Mouse (Mus musculus) liver, adult 2 months (tissue): ENCODE results near the gene Rabepk. TPM values are rescaled to one million over a fixed set of nuclear protein-coding genes. Genes with fewer than 3 reads are reported as not detected.
A peak's percentile ranks its signal among the peaks of the same experiment; 100 is the strongest.
"Not testable (repeated sequence)": the region's sequence is repeated elsewhere in the genome, so short reads cannot be mapped to it uniquely, and the experiment has no call there.

ENCODE experiments used
- DNase-seq: peaks from one replicate; pipeline ENCODE4 v3.0.0-alpha.2; 2011; ENCODE audit warnings: low read depth, low spot score; ENCODE audit errors: extremely low read depth
- H3K27ac ChIP-seq: fragments of 200-500 bp; replicated peaks from 2 replicates; pipeline ENCODE4 v1.5.1; 2012; ENCODE audit warnings: low read depth, mild to moderate bottlenecking, control low read depth, inconsistent platforms, low read length; ENCODE audit not compliant: insufficient read depth
- H3K27me3 ChIP-seq: fragments of 200-500 bp; 2 replicates; pipeline ENCODE4 v1.6.1; 2012; ENCODE audit warnings: mild to moderate bottlenecking, moderate library complexity, low read length, inconsistent platforms; ENCODE audit not compliant: control insufficient read depth, insufficient read depth
- H3K36me3 ChIP-seq: fragments of 200-500 bp; 2 replicates; pipeline ENCODE4 v1.6.1; 2012; ENCODE audit warnings: low read length, inconsistent platforms; ENCODE audit not compliant: control insufficient read depth, insufficient read depth
- H3K4me1 ChIP-seq: fragments of 200-500 bp; 2 replicates; pipeline ENCODE4 v1.6.1; 2011; ENCODE audit warnings: low read length; ENCODE audit not compliant: control insufficient read depth, insufficient read depth
- H3K4me3 ChIP-seq: fragments of 200-500 bp; 2 replicates; pipeline ENCODE4 v1.5.1; 2011; ENCODE audit warnings: low read depth, mild to moderate bottlenecking, control low read depth, low read length, moderate library complexity; ENCODE audit not compliant: insufficient read depth
- H3K79me2 ChIP-seq: fragments of 200-500 bp; 2 replicates; pipeline ENCODE4 v1.6.1; 2012; ENCODE audit warnings: inconsistent platforms, mild to moderate bottlenecking, low read length, moderate library complexity; ENCODE audit not compliant: control insufficient read depth, insufficient read depth
- H3K9ac ChIP-seq: fragments of 200-500 bp; 2 replicates; pipeline ENCODE4 v1.6.1; 2012; ENCODE audit warnings: low read depth, mild to moderate bottlenecking, control low read depth, inconsistent platforms, low read length
- CTCF ChIP-seq: fragments of 200-500 bp; IDR thresholded peaks from 2 replicates; pipeline ENCODE4 v1.5.1; 2011; ENCODE audit warnings: low read depth, low read length, control low read depth
- POLR2A ChIP-seq: fragments of 200-500 bp; IDR thresholded peaks from 2 replicates; pipeline ENCODE4 v1.6.1; 2011; ENCODE audit warnings: low read length, control low read depth; ENCODE audit not compliant: insufficient read depth; ENCODE audit errors: extremely low read depth
- WGBS: fragments of 180-500 bp; shearing (Covaris S2); methylation state at CpG from one replicate; pipeline ENCODE4 v1.1.7; 2018; 5-methylcytosine and 5-hydroxymethylcytosine counted together
- polyA plus RNA-seq: library from polyadenylated mRNA; depleted of rRNA; stranded (reverse); fragments of >200 nt; gene quantifications from 2 replicates; pipeline ENCODE4 v1.2.3, GENCODE M21; 2012
- total RNA-seq: library from RNA; depleted of rRNA; stranded (reverse); fragments of >200 nt; gene quantifications from 2 replicates; pipeline ENCODE4 v1.2.3, GENCODE M21; 2014

Gene Rabepk
- total and polyA plus RNA-seq, 2 experiments = 12.1 to 14.7 TPM

DNA sequence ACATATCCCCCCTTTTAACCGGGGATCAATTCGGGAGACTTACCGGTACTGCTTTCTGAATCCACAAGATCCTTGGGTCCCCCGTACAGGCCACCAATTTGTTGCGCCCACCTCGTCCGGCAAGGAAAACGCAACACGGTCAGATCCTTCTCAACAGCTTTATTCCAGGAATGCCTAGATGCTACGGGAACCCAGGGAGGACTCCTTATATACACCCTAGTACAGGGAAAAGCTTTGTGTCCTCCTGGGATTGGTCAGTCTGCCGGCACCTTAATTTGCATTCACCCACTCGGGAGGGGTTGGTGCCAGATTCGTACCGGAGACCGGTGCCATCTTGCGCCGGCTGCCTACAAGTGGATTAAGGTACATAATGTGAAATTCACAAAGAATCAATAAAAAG, 33.9 kb upstream of the Rabepk start:
- TF ChIP-seq CTCF = no peak
- no peak for TF ChIP-seq POLR2A
- Histone ChIP-seq H3K79me2 (no peaks in the 10 kb centered on the region), H3K27me3 (no peaks in the 10 kb centered on the region), H3K36me3 (no peaks in the 10 kb centered on the region), H3K4me1 (no peaks in the 10 kb centered on the region), H3K9ac (no peak overlapping the region), H3K27ac (no peak overlapping the region), H3K4me3 (no peak overlapping the region)
- no peak for DNase-seq
- WGBS = 96% methylated on average over 17 of the region's 17 CpGs

DNA sequence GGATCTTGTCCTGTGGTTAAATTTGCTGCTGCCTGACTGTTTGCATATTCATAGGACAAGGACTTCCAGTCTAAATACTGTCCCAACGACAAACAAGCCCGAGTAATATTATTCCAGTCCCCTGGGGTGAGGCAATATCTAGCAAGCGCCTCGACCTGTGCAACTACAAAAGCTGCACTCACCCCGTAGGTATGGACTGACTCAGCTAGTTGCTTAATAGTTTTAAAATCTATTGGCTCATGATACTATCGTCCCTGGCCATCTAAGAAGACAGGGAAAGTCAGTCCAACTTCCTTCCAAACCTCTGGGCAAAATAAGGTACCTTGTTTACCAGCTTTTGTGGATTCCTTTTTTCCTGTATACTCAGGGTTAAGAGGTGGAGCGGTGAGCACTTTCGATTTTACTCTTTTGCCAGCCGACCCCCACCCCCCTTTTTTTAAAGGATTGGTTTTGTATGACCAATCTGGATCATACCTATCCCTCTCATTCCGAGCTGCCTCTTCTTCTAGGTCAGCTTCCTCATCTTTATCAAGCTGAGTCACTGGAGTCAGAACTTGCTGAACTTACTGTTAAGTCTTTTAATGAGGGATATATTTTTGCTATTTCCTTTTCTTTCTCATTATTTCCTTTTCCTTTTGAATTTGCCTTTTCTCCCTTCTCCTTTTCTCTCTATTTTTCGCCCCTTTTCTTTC, 33.2 kb upstream of the Rabepk start, which contains the start of gene Gm34653:
Gm34653 (plus strand) TSS at position 242 of the 692 bp plus-strand sequence.
- not testable (repeated sequence) for H3K79me2 ChIP-seq, H3K27ac ChIP-seq, H3K4me3 ChIP-seq, H3K36me3 ChIP-seq, H3K4me1 ChIP-seq, H3K9ac ChIP-seq, H3K27me3 ChIP-seq
- 30% methylated on average over 11 of the region's 11 CpGs for WGBS
- DNase-seq = peak; percentile 52

DNA sequence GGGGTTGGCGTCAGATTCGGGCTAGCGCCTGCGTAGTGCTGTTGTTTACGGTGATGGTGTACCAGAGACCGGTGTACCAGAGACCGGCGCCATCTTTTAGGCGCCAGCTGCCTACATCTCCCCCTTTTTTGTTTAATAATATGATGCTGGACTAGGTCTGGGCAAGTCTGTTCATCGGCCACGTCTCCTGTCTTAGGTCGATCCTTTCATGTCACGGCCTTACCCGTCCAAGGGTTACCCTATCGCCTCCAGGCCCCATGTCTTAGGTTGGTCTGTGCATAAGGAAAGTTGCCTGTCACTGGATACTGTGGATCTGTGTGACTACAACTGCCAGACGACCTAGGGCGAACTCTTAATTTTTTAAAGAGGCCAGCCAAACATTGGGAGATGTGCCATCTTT, 30.4 kb upstream of the Rabepk start:
- not testable (repeated sequence) for H3K9ac ChIP-seq, H3K79me2 ChIP-seq, H3K27ac ChIP-seq, H3K4me1 ChIP-seq, H3K27me3 ChIP-seq, H3K4me3 ChIP-seq, H3K36me3 ChIP-seq, DNase-seq
- 98% methylated on average over 17 of the region's 17 CpGs for WGBS

DNA sequence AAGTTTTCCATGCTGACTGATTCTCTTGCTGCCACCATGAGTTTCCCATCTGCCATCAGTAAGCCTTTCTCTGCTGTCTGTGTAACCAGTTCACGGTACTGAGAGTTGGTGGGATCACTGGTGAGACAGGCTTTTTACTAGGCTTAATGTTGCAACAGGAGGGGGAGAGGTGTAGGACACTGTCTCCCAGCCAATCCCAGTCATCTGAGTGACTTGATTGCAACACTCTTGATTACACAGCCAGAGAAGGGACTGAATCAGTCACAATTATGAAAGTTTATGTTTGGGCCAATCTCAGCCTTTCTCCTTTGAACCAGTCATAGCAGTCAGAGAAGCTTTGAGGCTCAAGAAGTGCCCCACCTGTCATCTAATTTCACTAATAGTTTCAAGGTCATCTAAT, 28.3 kb upstream of the Rabepk start:
- DNase-seq = peak; percentile 96
- H3K4me1 ChIP-seq = peaks cover 14% of the 10 kb centered on the region
- WGBS = 32% methylated on average over 1 of the region's 1 CpGs
- H3K36me3 ChIP-seq = no peaks in the 10 kb centered on the region
- H3K27me3 ChIP-seq = no peaks in the 10 kb centered on the region
- H3K27ac ChIP-seq = peak overlapping the region; percentile 94
- no peak overlapping the region for H3K4me3 ChIP-seq
- TF ChIP-seq CTCF = no peak
- TF ChIP-seq POLR2A = no peak
- H3K9ac ChIP-seq = peak overlapping the region; percentile 53; the same call in 1 of the 2 replicates
- peaks cover 8% of the 10 kb centered on the region for H3K79me2 ChIP-seq

DNA sequence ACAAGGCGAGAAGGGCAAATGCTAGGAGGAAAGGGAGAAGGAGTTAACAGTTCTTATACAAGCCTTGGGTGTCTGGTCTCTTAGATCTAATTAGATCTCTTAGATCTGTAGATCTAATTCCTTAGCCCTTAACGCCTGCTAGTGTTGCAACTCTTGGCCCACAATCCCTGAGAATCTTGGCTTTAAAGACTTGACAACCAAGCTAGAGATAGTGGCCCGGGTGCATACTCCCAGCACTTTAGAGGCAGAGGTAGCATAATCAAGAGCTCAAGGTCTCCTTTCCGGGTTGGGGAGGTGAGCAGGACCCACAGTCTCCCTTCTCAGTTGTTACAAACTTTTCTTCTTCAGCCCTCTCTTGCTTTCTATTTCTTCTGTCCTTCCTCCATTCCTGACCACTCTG, 27.9 kb upstream of the Rabepk start:
- WGBS = 40% methylated on average over 4 of the region's 4 CpGs

DNA sequence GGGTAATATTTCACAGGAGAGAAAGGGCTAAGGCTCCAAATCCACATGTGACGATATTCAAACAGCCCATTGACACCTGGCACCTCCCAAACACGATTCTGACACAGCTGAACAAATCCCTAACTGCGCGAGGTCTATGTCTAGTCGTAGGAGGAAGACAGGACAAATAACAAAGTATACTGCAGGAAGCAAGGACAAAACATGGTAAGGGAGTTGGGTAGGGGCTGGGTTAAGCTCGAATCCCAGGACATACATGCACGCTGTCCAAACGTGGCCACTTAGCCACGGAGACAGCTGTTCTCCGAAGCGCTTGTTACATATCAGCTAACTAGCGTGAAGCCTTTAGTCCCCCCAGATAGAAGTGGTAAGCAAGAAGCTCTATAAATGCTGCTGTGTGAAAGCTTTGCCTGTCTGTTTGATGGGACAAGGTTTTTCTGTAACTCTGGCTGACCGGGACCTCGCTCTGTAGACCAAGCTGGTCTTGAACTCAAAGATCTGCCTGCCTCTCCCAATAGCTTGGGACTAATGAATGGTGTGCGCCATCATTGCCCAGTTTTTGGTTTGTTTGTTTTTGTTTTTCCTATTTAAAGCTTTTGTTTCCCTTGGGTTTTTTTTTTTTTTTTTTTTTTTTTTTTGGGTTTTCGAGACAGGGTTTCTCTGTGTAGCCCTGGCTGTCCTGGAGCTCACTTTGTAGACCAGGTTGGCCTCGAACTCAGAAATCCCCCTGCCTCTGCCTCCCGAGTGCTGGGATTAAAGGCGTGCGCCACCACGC, 26.9 kb upstream of the Rabepk start:
- no peaks in the 10 kb centered on the region for H3K27me3 ChIP-seq
- H3K4me1 ChIP-seq = peaks cover 14% of the 10 kb centered on the region
- no peak for DNase-seq
- WGBS = 35% methylated on average over 20 of the region's 21 CpGs
- H3K36me3 ChIP-seq = peaks cover 9% of the 10 kb centered on the region; the same call in 1 of the 2 replicates
- peak overlapping the region; percentile 24 for H3K9ac ChIP-seq
- TF ChIP-seq CTCF = no peak
- H3K79me2 ChIP-seq = peaks cover 8% of the 10 kb centered on the region
- H3K27ac ChIP-seq = peak overlapping the region; percentile 94
- H3K4me3 ChIP-seq = peak overlapping the region; percentile 94

More for the DNA sequence above, 27.9 kb upstream of the Rabepk start:
- peaks cover 14% of the 10 kb centered on the region for H3K4me1 ChIP-seq
- H3K27ac ChIP-seq = peak overlapping the region; percentile 94
- peak overlapping the region; percentile 53; the same call in 1 of the 2 replicates for H3K9ac ChIP-seq
- TF ChIP-seq POLR2A (no peak), CTCF (no peak)
- no peaks in the 10 kb centered on the region for H3K27me3 ChIP-seq
- H3K36me3 ChIP-seq = peaks cover under 1% of the 10 kb centered on the region; the same call in 1 of the 2 replicates
- no peak overlapping the region for H3K4me3 ChIP-seq
- DNase-seq = peak; percentile 62
- peaks cover 8% of the 10 kb centered on the region for H3K79me2 ChIP-seq
